Mouse (Mus musculus) left cerebral cortex, adult 8-10 months (tissue): ENCODE results near the gene Ankmy1. TPM values are rescaled to one million over a fixed set of nuclear protein-coding genes. Genes with fewer than 3 reads are reported as not detected.
A peak's percentile ranks its signal among the peaks of the same experiment; 100 is the strongest.

Experiments used
- DNase-seq, 2 experiments: peaks; one replicate each; pipeline ENCODE4 v3.0.0; 2022; ENCODE audit warnings: low spot score in 2 of 2
- total RNA-seq, 4 experiments: library from RNA; stranded (reverse); gene quantifications; 2 replicates each; pipeline ENCODE4 v1.2.4; 2022

Ankmy1 gene
- under 1 TPM; 0.19 to 0.65 (median 0.26) TPM for total RNA-seq

DNA sequence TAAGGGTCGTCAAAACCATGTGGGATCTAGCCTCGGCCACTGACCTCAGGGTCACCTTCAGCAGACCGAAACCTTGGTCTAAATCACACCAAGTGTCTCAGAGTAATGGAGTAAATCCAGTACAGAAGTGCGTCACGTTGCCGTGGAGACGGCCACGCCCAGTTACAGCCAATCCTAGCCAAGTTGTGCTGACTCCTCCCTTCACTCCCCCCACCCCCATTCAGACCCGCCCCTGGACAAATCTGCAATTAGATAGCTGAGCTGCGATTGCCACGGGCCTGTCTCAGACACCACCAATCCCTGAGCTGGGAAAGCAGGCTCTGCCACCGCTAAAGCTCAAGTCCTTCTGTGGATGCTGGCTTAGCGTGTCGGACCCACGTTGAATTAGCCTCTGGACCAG, at the start of gene Ankmy1:
TSS of gene Ankmy1 (minus strand) at position 121 of the 400 bp plus-strand sequence.
- peak in 1 of 2 experiments; percentile 67 for DNase-seq

DNA sequence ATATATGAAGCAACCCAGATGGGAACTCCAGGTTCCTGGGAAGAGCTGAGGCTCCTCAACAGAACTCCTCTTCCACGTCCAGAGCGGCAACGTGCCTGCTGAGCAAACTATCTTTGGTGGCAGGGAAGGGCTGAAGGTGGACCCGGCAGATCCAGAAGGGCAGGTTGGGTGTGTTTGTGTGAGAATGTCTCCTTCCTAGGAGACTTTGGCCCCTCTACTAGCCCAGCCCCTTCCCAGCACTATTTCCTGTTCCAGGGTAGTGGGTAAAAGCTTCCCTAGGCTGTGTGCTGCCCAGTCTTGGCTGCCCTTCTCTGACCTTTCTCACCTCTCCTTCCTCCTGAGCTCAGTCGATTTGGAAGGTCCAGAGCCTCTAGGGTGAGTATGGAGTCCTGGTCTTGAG, 47.9 kb upstream of the Ankmy1 start, which contains the start of gene Gpr35:
TSS of gene Gpr35 (plus strand) at position 259 of the 400 bp plus-strand sequence.
- DNase-seq, result peak in 1 of 2 experiments; percentile 1

DNA sequence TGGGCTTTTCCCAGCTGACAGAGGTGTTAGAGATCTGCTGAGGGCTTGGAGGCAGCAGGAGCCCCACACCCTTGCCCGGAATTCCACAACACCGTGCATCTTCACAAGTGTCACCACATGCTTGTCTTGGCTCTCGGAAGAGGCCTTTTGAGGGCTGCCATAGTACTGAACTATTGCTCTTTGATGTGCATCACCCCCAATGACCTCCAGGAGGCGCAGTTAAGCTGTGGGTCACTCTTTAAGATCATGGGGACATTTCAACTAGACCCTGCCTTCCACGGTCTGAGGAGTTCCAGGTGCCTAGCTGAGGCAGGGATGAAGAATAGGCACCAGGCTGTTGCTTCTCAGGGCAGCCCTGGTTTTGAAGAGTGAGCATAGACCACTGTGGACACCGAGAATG, 46.7 kb upstream of the Ankmy1 start:
- DNase-seq, result peak in 1 of 2 experiments; percentile 5

DNA sequence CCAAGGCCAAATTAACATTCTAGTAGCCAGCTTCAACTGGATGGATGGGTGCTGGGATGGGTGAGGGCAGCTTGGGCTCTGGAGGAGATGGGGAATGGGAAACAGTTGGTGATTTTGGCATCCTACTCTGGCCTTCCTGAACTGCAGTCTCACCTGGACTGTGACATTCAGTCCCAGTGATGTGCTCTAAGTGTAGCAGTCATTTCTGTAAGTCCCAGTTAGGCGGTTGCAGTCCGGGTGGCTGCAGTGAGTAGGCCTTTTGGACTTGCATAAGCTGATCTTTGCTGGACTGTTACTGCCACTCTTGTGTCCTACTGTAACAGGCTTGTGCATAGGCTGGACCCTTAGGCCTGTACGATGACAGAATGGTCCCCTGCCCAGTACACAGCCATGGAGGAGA, 45.3 kb upstream of the Ankmy1 start:
- DNase-seq, result no peak

DNA sequence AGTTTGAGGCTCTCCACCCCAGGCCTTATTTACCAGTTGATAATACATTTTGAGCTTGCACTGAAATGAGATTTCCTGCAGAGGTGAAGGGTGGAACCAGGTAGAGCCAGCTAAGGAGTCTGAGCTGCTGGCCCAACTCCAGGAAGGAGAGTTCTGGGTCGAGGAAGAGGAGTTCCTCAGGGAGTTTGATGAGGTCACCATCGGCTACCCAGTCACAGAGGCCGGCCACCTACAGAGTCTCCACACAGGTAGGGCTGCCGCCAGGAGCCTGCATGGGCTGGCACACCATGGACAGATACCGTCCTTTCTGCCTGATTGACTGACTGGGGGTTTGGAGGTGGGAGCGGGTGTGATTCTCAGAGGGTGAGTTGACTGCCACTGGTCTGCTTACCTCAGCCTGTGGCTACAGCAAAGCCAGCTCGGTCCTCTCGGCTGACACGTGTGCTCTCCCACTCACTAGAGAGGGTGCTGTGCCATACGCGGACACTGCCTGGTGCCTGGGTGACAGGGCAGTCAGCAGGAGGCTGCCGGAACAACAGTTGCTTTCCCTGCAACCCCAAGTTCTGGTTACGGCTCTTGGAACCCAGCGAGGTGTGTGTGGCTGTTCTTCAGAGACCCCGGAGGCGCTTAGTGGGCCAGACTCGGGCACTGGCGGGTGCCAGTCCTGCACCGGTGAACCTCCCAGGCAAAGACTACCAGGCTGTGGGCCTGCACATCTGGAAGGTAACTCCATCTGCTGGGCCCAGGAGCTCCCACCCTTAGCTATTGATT, 40.7 kb upstream of the Ankmy1 start:
- no peak for DNase-seq

DNA sequence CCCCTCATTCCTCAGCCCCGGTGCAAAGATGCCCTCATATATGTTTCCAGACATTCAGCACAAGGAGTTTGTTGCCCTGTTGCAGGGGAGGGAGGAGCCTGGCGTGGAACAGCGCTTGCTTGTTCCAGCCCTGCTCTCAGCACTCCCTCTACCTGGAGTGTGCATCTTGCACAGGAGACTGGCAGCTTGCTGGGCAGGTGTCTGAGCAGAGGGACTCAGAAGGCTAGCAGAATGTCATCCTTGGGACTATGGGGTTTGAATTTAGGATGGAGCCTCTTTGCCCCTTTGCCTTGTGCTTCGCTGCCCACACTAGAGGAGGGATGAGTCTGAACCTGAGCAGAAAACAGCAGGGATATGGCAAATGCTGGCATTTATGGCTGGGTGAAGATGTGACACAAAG, 37.0 kb upstream of the Ankmy1 start:
- no peak for DNase-seq

DNA sequence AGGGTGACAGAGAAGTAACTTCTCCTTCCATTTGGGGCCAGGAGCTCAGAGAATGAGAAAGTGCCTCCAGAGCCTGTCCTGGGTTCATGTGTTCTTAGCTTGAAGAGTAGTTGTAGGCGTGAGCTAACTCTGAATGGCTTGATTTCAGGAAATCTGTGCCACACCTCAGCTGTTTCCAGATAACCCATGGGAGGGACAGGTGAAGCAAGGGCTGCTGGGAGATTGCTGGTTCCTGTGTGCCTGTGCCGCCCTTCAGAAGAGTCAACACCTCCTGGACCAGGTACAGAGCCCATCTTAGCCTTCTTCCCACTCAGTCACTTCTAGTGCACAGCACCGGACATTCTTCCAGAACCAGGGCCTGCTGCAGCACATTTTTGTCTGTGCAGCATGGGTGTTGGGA, 35.1 kb upstream of the Ankmy1 start:
- DNase-seq, result no peak

DNA sequence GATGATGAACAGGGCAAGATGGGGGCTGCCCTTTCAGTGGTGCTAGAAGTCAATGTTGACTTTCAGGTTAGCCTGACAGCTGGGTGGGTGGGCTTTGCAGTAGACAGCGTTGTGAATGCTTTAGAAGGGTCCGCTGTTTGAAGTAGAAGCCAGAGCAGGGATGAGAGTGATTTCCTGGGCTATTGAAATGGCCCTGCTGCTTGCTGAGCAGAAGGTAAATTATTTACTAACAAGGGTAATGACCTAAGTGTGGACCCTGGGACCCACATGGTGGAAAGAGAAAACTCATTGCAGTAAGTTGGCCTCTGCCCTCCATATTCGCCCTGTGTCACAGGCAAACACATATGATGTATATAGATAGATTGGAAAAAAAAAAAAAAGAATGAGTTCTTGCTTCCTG, 33.8 kb upstream of the Ankmy1 start:
- no peak for DNase-seq

DNA sequence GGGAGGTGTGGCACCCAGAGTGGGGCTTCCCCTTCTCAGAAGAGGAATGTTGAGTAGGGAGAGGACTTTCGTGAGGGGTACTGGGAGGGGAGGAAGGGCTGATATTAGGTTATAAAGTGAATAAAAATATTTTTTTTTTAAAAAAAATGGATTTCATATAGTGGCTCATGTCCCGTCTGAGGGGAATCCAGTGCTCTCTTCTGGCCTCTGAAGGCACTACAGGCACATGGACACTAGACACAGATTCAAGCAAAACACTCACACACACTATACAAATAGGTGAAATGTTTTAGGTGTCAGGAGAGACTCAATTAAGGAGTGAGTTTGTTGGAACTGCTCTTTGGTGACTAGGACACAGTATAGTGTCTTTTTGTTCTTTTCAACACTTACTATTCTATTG, 33.3 kb upstream of the Ankmy1 start:
- no peak for DNase-seq

DNA sequence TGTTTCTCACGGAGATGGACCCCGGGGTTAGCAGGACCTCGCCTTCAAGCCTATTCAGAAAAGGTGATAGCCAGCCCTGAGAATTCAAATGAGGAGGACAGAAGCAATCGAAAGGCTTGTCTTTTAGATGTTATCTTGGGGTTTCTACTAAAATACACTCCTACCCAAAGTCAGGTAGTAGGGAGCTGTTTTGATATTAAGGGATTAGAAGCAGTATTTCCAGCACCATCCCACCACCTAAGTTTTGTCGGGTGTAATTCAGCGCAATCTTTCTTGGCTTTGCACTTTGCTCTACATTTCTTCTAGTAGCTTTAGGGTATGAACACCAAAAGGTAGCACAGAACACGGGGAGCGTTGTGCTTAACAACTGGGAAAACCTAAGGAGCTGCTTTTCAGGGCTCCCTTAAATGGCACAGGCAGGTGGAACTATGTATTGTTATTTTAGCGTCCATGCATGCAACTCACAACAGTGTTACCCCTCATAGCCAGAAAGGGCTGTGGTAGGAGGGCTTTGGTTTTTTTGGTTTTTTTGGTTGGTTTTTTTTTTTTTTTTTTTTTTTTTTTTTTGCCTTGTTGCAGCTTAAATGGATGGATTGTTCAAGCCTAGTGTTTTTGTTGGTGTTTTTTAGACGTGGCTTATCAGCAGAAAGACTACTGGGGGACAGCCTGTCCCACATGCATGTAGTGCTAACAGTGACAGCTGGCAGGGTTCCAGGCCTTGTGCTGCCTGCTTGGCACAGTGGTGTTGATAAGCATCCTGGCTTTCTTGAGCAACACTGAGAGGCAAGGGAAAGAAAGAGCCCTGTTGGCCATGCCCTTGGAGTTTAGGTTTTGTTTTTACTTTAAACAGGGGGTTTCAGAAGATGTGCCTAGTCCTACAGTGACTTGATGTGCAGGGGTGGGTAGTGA, 32.6 kb upstream of the Ankmy1 start:
- no peak for DNase-seq

DNA sequence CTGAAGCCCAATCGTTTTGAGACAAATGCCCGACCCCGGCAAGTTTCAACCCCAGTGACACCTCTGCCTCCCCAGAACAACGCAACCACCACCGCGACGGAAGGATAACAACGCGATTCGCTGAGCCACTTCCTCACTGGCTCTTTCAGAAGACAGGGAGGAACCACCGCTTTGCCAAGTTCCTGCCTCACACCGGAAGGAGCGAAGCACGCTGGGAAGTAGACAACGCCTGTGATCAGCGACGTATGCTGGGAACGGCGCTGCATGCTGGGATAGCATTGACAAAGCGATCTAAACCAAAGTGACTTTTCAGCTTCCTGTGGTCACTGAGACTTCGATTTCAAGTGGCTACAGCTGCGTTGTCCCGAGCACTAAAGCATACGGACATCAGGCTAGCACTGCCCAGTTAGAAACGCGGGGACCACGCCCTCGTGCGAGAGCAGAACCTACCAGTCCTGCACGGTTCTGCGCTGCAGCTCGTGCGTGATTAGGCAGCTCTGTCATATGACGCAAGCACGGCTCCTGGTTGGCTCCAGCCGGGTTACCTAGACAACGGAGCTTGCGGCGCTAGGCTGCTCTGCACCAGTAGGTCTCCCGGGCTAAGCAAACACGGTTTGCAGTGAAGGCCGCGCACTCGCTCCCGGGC, 31.6 kb upstream of the Ankmy1 start, which contains the start of gene Capn10:
TSS of gene Capn10 (plus strand) at position 195 of the 646 bp plus-strand sequence.
- peak; percentile 95 to 96 for DNase-seq

DNA sequence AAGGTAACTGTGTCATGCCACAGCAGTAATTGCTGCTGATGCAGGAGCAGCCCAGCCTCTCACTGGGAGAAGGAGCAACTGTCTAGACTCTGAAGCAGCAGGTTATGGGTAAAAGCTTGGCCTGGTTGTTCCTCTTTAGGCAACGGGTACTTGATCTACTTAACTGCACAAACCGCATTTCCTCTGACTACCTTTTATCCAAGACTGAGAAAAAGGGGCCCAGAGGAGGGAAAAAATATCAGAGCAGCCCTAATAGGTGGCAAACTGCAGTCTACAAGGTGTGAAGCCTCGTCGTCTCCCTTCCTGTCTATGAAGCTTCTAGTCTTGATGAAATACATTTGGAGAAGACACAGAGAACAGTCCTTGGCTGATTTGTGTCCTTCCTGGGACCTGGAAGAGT, 30.9 kb upstream of the Ankmy1 start:
- no peak for DNase-seq

DNA sequence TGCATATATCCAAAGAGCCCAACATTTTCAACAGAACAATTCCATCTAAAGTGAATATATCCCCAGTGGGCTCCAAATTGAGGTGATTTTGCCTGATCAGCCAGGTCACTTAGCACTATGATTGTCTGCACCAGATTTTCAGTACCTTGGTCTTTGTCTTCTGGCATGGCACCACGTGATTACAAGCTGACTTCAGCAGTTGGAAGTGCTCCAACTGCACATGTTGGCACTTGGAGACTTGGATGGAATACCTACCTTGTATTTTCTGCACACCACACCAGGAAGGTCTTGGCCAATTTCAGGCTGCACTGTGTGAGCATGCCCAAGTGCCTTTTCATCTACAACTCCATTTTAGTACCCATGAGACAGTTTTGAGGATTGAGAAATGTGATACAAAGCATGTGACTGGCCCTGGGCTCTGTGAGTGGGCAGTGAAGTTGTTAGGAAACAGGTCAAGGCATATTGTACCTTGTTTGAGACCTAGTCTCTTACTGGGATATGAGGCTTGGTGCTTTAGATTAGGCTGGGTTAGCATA, 27.5 kb upstream of the Ankmy1 start:
- no peak for DNase-seq

DNA sequence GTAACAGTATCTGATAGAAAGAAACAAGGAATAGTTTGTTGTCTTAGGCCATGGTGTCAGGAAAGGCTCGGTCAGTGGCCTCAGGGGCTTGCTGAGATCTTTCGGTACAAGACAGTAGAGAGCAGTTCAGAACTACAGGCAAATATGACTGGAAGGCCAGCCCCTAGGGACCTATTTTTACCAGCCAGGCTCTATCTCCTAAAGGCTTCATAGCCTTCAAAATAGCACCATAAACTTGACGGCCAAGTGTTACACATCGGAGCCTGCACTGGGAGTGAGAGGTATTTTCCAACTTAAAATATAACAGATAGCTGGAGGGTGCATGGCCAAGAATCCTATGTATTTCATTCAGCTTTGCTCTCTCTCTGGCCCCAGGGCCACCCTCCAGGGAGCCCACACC, 18.8 kb upstream of the Ankmy1 start:
- no peak for DNase-seq

DNA sequence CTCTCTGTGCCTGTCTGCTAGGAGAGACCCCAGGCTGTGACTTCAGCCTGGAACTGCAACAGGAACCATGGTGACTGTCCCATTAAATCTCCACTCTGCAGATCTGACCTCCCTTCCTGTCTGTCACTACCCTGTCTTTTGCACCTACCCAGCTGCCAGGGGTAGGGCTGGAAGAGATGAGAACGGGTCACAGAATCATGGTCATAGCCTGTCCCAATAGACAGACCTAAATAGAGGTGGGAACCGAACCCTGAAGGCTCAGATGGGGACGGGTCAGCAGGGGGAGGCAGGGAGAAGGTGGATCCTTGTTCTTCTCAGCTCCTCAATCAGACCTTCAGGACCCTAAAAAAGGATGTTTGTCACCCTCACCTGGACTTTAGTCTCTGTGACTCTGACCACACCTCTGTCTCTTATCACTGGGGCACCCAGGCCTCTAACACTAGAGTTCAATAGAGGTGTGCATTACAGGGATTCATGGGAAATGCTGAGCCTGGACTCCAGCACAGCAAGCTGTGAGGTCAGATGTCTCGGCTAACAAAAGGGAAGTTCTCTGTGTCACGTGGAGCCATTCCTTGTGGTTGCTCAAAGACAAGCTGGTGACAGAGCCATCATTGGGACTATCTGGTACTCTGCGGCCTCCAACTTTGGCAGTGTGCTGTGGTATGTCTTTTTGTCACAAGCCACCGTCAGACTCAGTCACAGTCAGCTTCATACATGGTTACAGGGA, 17.9 kb upstream of the Ankmy1 start:
- DNase-seq, result no peak

DNA sequence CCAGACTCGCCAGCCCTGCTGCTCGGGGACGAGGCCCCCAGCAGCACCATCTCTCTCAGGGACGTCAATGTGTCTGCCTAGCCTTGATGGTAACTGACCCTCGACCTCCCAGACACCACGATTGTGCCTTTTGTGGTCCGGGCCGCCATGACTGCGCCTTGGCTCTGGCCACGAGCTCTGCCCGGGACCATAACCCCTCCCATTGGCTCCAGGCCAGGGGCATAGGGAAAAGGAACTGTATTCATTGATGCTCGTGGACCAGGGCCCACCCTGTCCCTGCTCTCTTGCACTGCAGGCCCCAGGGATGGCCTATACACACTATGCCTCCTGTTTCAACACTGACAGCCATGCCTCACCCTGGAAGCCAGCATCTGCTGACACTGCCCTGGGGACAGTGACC, 17.1 kb upstream of the Ankmy1 start:
- DNase-seq, result no peak

DNA sequence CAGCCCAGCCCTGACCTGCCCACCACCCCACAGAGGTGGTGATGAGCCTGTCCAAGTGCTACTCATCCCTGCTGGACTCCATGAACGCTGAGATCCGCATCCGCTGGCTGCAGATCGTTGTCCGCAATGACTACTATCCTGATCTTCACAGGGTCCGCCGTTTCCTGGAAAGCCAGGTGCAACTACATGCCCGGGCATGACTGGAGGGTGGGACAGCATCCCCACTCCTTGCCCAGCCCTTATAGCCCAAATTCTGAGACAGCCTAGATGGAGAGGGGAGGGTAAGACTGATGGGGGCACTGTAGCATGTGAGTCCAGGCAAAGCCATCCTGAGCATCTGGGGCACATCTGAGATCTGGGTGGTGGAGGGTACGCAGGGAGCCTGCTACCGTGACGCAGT, 16.4 kb upstream of the Ankmy1 start:
- no peak for DNase-seq

DNA sequence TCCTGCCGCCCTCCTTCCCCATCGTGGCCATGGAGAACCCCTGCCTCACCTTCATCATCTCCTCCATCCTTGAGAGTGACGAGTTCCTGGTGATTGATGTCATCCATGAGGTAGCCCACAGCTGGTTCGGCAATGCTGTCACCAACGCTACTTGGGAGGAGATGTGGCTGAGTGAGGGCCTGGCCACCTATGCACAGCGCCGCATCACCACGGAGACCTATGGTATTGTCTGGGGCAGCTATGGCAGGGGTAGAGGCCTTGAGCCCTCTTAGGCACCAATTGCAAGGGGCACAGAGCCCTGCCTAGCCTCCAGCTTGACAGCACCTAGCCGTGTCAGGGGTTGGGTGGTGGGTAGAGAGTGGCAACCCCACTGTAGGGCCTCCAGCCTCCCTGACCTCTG, 14.0 kb upstream of the Ankmy1 start:
- DNase-seq, result no peak

DNA sequence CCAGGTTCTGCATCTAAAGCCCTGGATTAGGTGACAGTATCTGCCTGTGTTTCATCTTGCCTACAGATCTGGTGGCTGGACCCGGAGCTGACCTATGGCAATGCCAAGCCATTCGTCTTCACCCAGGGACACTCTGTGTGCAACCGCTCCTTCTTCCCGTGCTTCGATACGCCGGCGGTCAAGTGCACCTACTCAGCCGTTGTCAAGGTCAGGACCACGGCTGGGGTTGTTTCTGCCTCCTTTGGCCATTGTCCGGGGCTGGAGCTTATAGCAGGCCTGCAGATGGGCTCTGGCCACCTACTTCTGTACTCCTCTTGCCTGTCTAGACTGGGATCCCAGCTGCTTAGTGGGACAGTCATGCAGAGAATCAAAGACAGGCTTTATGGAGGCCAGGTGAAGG, 12.3 kb upstream of the Ankmy1 start:
- no peak for DNase-seq

DNA sequence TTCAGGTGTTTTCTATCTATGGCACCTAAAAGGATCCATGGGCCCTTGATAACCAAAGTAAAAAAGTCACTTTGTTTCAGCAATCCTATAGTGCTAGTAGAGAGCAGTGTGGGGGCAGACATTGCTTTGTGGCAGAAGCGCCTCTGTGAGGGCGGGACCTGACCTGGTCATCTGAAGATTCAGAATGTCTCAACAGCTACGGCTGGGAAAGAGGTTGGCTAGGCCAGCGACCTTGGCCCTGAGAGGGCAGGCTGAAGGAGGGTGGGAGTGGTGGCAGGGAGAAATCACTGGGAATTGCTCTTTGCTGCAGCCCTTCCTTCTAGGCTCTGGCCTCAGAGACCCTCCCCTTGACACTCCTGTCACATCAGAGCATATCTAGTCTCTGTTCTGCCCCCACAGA, 11.5 kb upstream of the Ankmy1 start:
- DNase-seq, result no peak

DNA sequence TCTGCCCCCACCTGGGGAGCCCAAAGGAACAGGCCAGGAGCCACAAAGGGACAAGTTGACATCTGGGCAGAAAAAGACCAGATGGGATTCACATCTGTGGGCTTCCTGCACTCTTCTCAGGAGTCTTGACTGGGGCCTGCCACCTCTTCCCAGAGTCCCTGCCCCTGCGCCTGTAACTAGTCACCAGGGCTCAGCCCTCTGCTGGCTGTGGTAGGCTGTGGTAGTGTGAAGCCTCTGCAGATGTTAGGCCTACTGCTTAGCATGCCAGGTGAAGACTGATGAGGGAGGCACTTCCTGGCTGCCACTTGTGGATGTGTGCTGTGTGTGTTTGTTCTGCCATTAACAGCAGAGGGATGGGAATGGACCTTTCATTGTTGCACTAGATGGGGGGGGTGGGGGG, 9.6 kb upstream of the Ankmy1 start:
- DNase-seq, result no peak
